Mouse (Mus musculus): ENCODE results near the gene Tfpi. TPM values are rescaled to one million over a fixed set of nuclear protein-coding genes. Genes with fewer than 3 reads are reported as not detected.

The Tfpi gene
- total and polyA plus RNA-seq, 3 experiments = 0.17 to 0.46 TPM; not detected in 1

GRCm38 (mm10) chr2:84425138-84425537, 51.4 kb downstream of the Tfpi start, which contains the start of gene Calcrl:
TSS of gene Calcrl (minus strand) at chr2:84425411.
- Histone ChIP-seq H3K79me2 (replicated peaks; ENCODE audit: control insufficient read depth, extremely low read depth, insufficient read depth, poor library complexity, severe bottlenecking) (no peaks in the 10 kb centered on the region), H3K4me3 (replicated peaks in 1 of 3; ENCODE audit: low read depth in 2 of 3, low read length in 2 of 3, poor library complexity in 1 of 3) (peak within 1 kb of the TSS; percentile 45 to 58 (median 56)), H3K4me2 (ENCODE audit: insufficient read depth, low read depth, poor library complexity, severe bottlenecking) (peak within 1 kb of the TSS; percentile 89), H3K4me1 (ENCODE audit: control insufficient read depth in 1 of 2, insufficient read depth in 2 of 2) (peaks cover 0 to 14% of the 10 kb centered on the region in 2 experiments; a peak in 3 of 4 replicates), H3K9ac (ENCODE audit: insufficient read depth, low read depth) (peak within 1 kb of the TSS; percentile 98), H3K27me3 (replicated peaks) (no peaks in the 10 kb centered on the region), H3K27ac (ENCODE audit: insufficient read depth, low read depth) (peak within 1 kb of the TSS; percentile 95), H3K9me3 (replicated peaks; ENCODE audit: low read length) (no peaks in the 10 kb centered on the region), H3K36me3 (replicated peaks in 1 of 2; ENCODE audit: control insufficient read depth in 1 of 2, insufficient read depth in 1 of 2, low read length in 1 of 2) (no peaks in the 10 kb centered on the region)
- dilution Hi-C loops (cut with MboI; ENCODE audit: extremely low pct_ligation_motif_present, extremely low pct_unique_long_range_greater_than_20kb, low sequenced_read_pairs) = no loop called here
- in situ Hi-C loops (cut with MboI; ENCODE audit: low pct_ligation_motif_present, low pct_unique_long_range_greater_than_20kb, low sequenced_read_pairs) = loop anchor here (25.0 kb wide), 1 partner anchor 388 kb away; no protein-coding TSS in a partner anchor
- no peak for TF ChIP-seq ZC3H11A (IDR thresholded peaks at IDR 0.05; ENCODE audit: low read depth, low read length)
- TF ChIP-seq ZMIZ1 (IDR thresholded peaks at IDR 0.05; ENCODE audit: low read depth, low read length) = peak; percentile 83
- no peak for TF ChIP-seq CTCF (conservative IDR thresholded peaks at IDR 0.05 in 1 of 2, IDR thresholded peaks at IDR 0.05 in 1 of 2; ENCODE audit: low read depth in 2 of 2, low read length in 2 of 2)
- peak; percentile 64; the same call in 1 of the 2 replicates for TF ChIP-seq MYC (IDR thresholded peaks at IDR 0.05; ENCODE audit: low read depth, low read length)
- peak; percentile 57 for TF ChIP-seq HCFC1 (IDR thresholded peaks at IDR 0.05; ENCODE audit: low read depth, low read length)
- peak; percentile 62; the same call in 1 of the 2 replicates for TF ChIP-seq IRF4 (IDR thresholded peaks at IDR 0.05; ENCODE audit: low read depth, low read length)
- no peak; the same call in 1 of the 2 replicates for TF ChIP-seq POLR2AphosphoS2 (IDR thresholded peaks at IDR 0.05; ENCODE audit: low read depth, low read length)
- TF ChIP-seq USF1 (IDR thresholded peaks at IDR 0.05; ENCODE audit: low read depth, low read length) = no peak
- TF ChIP-seq ZKSCAN1 (IDR thresholded peaks at IDR 0.05; ENCODE audit: borderline replicate concordance, low read depth, low read length) = no peak
- TF ChIP-seq PAX5 (IDR thresholded peaks at IDR 0.05; ENCODE audit: low read length) = no peak
- no peak for TF ChIP-seq MAFK (IDR thresholded peaks at IDR 0.05; ENCODE audit: insufficient replicate concordance, low read length)
- TF ChIP-seq MXI1 (IDR thresholded peaks at IDR 0.05; ENCODE audit: low read depth, low read length) = peak; percentile 78; the same call in 1 of the 2 replicates
- TF ChIP-seq MAZ (IDR thresholded peaks at IDR 0.05; ENCODE audit: low read depth, low read length) = peak; percentile 81
- 0 out of 2 replicates have a peak, but pooled peaks have one; percentile 10 for TF ChIP-seq GABPA (IDR thresholded peaks at IDR 0.05; ENCODE audit: insufficient replicate concordance, low read depth, low read length)
- TF ChIP-seq ELF1 (IDR thresholded peaks at IDR 0.05; ENCODE audit: low read depth, low read length) = peak; percentile 78
- TF ChIP-seq SIN3A (IDR thresholded peaks at IDR 0.05; ENCODE audit: low read length) = peak; percentile 83
- TF ChIP-seq POLR2A (IDR thresholded peaks at IDR 0.05; ENCODE audit: low read depth, low read length) = peak; percentile 68
- TF ChIP-seq CHD2 (IDR thresholded peaks at IDR 0.05; ENCODE audit: low read length) = no peak
- 0 out of 2 replicates have a peak, but pooled peaks have one; percentile 51 for TF ChIP-seq KAT2A (IDR thresholded peaks at IDR 0.05; ENCODE audit: insufficient replicate concordance, low read length)
- no peak for TF ChIP-seq RCOR1 (conservative IDR thresholded peaks at IDR 0.05; ENCODE audit: low read depth, low read length)
- no peak for TF ChIP-seq USF2 (conservative IDR thresholded peaks at IDR 0.05; ENCODE audit: low read depth, low read length)
- no peak for TF ChIP-seq JUN (IDR thresholded peaks at IDR 0.05; ENCODE audit: insufficient read depth, low read depth, low read length)
- TF ChIP-seq NRF1 (IDR thresholded peaks at IDR 0.05; ENCODE audit: low read depth, low read length) = peak; percentile 18; the same call in 1 of the 2 replicates
- TF ChIP-seq E2F4 (IDR thresholded peaks at IDR 0.05; ENCODE audit: insufficient replicate concordance, low read depth, low read length) = 0 out of 2 replicates have a peak, but pooled peaks have one; percentile 9
- peak; percentile 57; the same call in 1 of the 2 replicates for TF ChIP-seq BHLHE40 (IDR thresholded peaks at IDR 0.05; ENCODE audit: low read depth, low read length)
- TF ChIP-seq UBTF (IDR thresholded peaks at IDR 0.05; ENCODE audit: low read depth, low read length) = peak; percentile 99
- peak; percentile 48; the same call in 1 of the 2 replicates for TF ChIP-seq ETS1 (conservative IDR thresholded peaks at IDR 0.05; ENCODE audit: low read depth, low read length)
- no peak for TF ChIP-seq ZNF384 (IDR thresholded peaks at IDR 0.05; ENCODE audit: low read depth, low read length)
- peak; percentile 51; the same call in 1 of the 2 replicates for TF ChIP-seq MEF2A (IDR thresholded peaks at IDR 0.05; ENCODE audit: borderline replicate concordance, low read depth, low read length)
- peak; percentile 58; the same call in 1 of the 2 replicates for TF ChIP-seq MAX (IDR thresholded peaks at IDR 0.05; ENCODE audit: low read length)
- 0 out of 2 replicates have a peak, but pooled peaks have one; percentile 24 for TF ChIP-seq JUND (conservative IDR thresholded peaks at IDR 0.05; ENCODE audit: low read depth, low read length)
- TF ChIP-seq CHD1 (IDR thresholded peaks at IDR 0.05; ENCODE audit: low read depth, low read length) = no peak; the same call in 1 of the 2 replicates
- TF ChIP-seq TCF12 (IDR thresholded peaks at IDR 0.05; ENCODE audit: low read depth, low read length) = peak; percentile 81
- peak; percentile 70 for TF ChIP-seq NELFE (IDR thresholded peaks at IDR 0.05; ENCODE audit: low read depth, low read length)
- no peak; the same call in none of the 2 replicates for TF ChIP-seq RAD21 (IDR thresholded peaks at IDR 0.05; ENCODE audit: low read depth, low read length)
- peak; percentile 98 for TF ChIP-seq TBP (conservative IDR thresholded peaks at IDR 0.05; ENCODE audit: low read depth, low read length)
- TF ChIP-seq EP300 (IDR thresholded peaks at IDR 0.05; ENCODE audit: low read length) = peak; percentile 53; the same call in 1 of the 2 replicates
- peak; percentile 14; the same call in 1 of the 2 replicates for TF ChIP-seq SMC3 (IDR thresholded peaks at IDR 0.05; ENCODE audit: low read depth, low read length)
- DNase-seq (ENCODE audit: extremely low read depth) = peak; percentile 88

Data from CH12.LX (cell line).